Mouse (Mus musculus): ENCODE measurements around the gene Mboat2. TPM values are rescaled to one million over a fixed set of nuclear protein-coding genes. Genes with fewer than 3 reads are reported as not detected.

Gene Mboat2
- polyA plus RNA-seq, 1 experiment from 2014 or later: 49.0 TPM

DNA sequence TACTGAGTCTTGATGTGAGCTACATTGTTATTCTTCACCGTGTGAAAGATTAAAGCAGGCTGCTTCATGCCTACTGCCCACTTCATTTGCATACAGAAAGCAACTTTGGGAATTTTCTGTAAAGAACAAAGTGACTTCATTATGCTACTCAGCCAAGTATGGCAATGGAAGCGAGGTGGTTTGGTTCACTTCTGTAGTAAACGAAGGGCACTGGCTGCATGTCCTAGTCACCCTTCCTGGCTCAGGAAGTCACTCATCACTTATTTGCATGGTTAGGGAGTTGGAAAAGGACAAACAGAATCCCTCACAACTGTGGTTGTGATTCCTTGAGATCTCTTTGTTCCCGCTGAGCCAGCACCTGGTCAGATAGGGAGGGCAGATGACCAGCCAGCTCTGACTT is 66.7 kb downstream of the Mboat2 start:
- Histone ChIP-seq H3K27me3 (ENCODE audit: control insufficient read depth, insufficient read depth, low read length) (no peaks in the 10 kb centered on the region), H3K9me3 (ENCODE audit: control insufficient read depth, low read depth, low read length) (no peaks in the 10 kb centered on the region), H3K4me2 (replicated peaks; ENCODE audit: low read depth, low read length) (no peak overlapping the region), H3K27ac (ENCODE audit: low read length) (no peak overlapping the region), H3K4me1 (ENCODE audit: control insufficient read depth, insufficient read depth, low read length) (peaks cover 6% of the 10 kb centered on the region; the same call in 1 of the 2 replicates), H3K36me3 (ENCODE audit: control insufficient read depth, insufficient read depth, low read length) (peaks cover 6% of the 10 kb centered on the region), H3K9ac (replicated peaks; ENCODE audit: low read depth, low read length) (no peak overlapping the region), H3K4me3 (ENCODE audit: low read depth, low read length) (no peak overlapping the region)
- ATAC-seq (ENCODE audit: insufficient number of reproducible peaks, insufficient read depth, low FRiP score, low read depth): no peak
- 81% methylated on average over 4 of the region's 4 CpGs for WGBS

DNA sequence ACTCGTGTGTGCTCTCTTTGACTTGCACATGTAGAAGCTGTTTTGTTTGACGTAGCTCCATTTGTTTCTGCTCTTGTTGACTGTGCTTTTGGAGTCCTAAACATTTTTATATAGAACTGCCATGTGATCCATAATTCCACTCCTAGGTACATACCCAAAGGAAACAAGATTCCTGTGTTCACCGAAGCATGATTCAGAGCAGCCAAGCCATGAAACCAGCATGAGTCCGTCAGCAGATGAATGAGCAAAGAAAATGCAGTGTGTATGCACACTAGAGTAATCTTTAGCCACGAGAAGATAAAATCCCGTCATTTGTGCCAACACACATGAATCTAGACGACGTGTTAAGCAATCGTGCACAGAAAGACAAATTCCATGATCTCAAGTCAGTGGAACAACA is 67.5 kb downstream of the Mboat2 start:
- Histone ChIP-seq H3K9ac (replicated peaks; ENCODE audit: low read depth, low read length) (no peak overlapping the region), H3K36me3 (ENCODE audit: control insufficient read depth, insufficient read depth, low read length) (peaks cover 6% of the 10 kb centered on the region), H3K4me2 (replicated peaks; ENCODE audit: low read depth, low read length) (no peak overlapping the region), H3K4me1 (ENCODE audit: control insufficient read depth, insufficient read depth, low read length) (peaks cover 6% of the 10 kb centered on the region; the same call in 1 of the 2 replicates), H3K27ac (ENCODE audit: low read length) (no peak overlapping the region), H3K27me3 (ENCODE audit: control insufficient read depth, insufficient read depth, low read length) (no peaks in the 10 kb centered on the region), H3K4me3 (ENCODE audit: low read depth, low read length) (no peak overlapping the region), H3K9me3 (ENCODE audit: control insufficient read depth, low read depth, low read length) (no peaks in the 10 kb centered on the region)
- 82% methylated on average over 9 of the region's 9 CpGs for WGBS
- ATAC-seq (ENCODE audit: insufficient number of reproducible peaks, insufficient read depth, low FRiP score, low read depth): no peak

DNA sequence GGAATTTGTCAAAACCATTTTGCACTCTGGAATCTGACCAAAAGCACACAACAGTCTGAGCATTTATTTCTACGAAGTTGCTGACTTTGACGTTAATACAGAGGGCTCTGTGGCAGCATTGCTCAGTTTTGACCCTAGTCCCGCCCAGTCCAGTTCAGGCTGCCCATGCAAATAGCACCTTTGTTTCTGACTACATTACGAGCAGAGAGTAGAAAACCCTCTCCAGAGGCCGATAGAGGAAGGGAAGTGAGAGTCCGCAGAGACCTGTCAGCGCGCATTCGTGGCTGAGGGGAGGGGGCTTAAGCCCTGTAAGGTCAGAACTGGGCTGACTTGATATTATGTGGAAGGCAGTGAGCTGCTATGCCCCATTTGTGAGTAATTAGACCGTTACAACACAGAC is 69.0 kb downstream of the Mboat2 start:
- H3K4me3 ChIP-seq (ENCODE audit: low read depth, low read length): no peak overlapping the region
- H3K27ac ChIP-seq (ENCODE audit: low read length): no peak overlapping the region
- no peaks in the 10 kb centered on the region for H3K9me3 ChIP-seq (ENCODE audit: control insufficient read depth, low read depth, low read length)
- peaks cover 6% of the 10 kb centered on the region for H3K36me3 ChIP-seq (ENCODE audit: control insufficient read depth, insufficient read depth, low read length)
- H3K9ac ChIP-seq (replicated peaks; ENCODE audit: low read depth, low read length): no peak overlapping the region
- H3K4me2 ChIP-seq (replicated peaks; ENCODE audit: low read depth, low read length): no peak overlapping the region
- WGBS: 84% methylated on average over 10 of the region's 10 CpGs
- no peak for ATAC-seq (ENCODE audit: insufficient number of reproducible peaks, insufficient read depth, low FRiP score, low read depth)
- no peaks in the 10 kb centered on the region for H3K27me3 ChIP-seq (ENCODE audit: control insufficient read depth, insufficient read depth, low read length)
- no peaks in the 10 kb centered on the region for H3K4me1 ChIP-seq (ENCODE audit: control insufficient read depth, insufficient read depth, low read length)

DNA sequence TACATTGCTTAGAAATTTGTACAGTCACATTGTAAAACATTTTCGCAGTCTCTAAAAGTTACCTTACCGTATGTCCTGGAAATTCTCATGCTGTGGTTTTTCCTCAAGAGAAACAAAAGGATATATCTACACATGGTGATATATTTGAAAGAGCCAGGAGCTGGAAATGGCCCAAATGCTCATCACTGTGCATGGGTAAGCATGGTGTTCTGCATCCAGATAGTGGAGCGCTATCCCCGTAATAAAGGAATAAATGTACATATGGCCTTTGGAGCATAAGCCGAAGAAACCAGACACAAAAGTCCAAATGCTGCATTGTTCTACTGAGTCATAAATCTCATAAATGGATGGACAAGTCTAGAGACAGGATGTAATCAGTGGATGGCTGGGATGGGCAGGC is 72.1 kb downstream of the Mboat2 start:
- H3K27me3 ChIP-seq (ENCODE audit: control insufficient read depth, insufficient read depth, low read length): no peaks in the 10 kb centered on the region
- H3K4me1 ChIP-seq (ENCODE audit: control insufficient read depth, insufficient read depth, low read length): no peaks in the 10 kb centered on the region
- H3K4me3 ChIP-seq (ENCODE audit: low read depth, low read length): no peak overlapping the region
- 92% methylated on average over 5 of the region's 5 CpGs for WGBS
- peaks cover 6% of the 10 kb centered on the region for H3K36me3 ChIP-seq (ENCODE audit: control insufficient read depth, insufficient read depth, low read length)
- no peak overlapping the region for H3K9ac ChIP-seq (replicated peaks; ENCODE audit: low read depth, low read length)
- no peak for ATAC-seq (ENCODE audit: insufficient number of reproducible peaks, insufficient read depth, low FRiP score, low read depth)
- no peaks in the 10 kb centered on the region for H3K9me3 ChIP-seq (ENCODE audit: control insufficient read depth, low read depth, low read length)
- no peak overlapping the region for H3K27ac ChIP-seq (ENCODE audit: low read length)
- no peak overlapping the region for H3K4me2 ChIP-seq (replicated peaks; ENCODE audit: low read depth, low read length)

DNA sequence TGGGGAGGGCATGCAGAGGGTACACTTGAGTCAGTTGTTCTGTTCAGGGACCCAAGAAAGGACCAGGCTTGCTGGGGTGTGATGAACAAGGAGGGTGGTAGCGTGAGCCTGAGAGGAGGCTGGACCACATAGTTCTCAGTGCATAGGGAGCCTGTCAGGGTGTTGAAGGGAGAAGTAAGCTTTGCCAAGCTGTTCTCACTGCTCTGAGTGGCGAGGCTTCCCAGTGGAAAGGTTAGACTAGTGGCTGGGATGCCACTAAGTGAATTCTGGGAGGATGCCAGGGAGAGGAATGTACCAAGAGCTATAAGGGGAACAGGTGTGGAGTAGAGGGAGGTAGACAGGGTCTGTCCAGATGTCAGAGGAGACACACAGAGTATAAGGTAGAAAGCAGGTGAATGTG is 77.2 kb downstream of the Mboat2 start:
- Histone ChIP-seq H3K27ac (ENCODE audit: low read length) (no peak overlapping the region), H3K9me3 (ENCODE audit: control insufficient read depth, low read depth, low read length) (no peaks in the 10 kb centered on the region), H3K36me3 (ENCODE audit: control insufficient read depth, insufficient read depth, low read length) (peaks cover 3% of the 10 kb centered on the region; the same call in 1 of the 2 replicates), H3K4me3 (ENCODE audit: low read depth, low read length) (no peak overlapping the region), H3K4me1 (ENCODE audit: control insufficient read depth, insufficient read depth, low read length) (no peaks in the 10 kb centered on the region), H3K9ac (replicated peaks; ENCODE audit: low read depth, low read length) (no peak overlapping the region), H3K4me2 (replicated peaks; ENCODE audit: low read depth, low read length) (no peak overlapping the region), H3K27me3 (ENCODE audit: control insufficient read depth, insufficient read depth, low read length) (no peaks in the 10 kb centered on the region)
- ATAC-seq (ENCODE audit: insufficient number of reproducible peaks, insufficient read depth, low FRiP score, low read depth): no peak
- 87% methylated on average over 2 of the region's 2 CpGs for WGBS

DNA sequence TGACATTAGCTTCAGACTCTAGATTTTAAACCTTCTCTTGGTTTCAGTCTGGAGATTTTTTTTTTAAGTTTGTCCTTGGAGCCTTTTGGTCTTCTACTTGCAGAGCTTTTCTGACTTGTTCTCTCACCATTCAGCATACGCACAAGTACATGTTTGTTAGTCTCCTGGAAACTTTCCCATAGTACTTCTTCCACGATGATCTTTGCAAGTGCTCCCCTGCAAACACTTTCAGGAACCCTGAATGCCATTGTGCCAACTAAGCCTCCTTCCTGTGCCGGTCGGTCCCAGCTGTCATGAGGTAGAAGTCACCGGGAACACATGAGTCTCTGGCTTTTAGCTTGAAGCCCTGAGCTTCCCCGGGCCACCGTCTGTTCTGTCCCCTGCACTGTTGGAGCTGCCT is 79.0 kb downstream of the Mboat2 start:
- no peaks in the 10 kb centered on the region for H3K4me1 ChIP-seq (ENCODE audit: control insufficient read depth, insufficient read depth, low read length)
- no peak overlapping the region for H3K4me3 ChIP-seq (ENCODE audit: low read depth, low read length)
- H3K27me3 ChIP-seq (ENCODE audit: control insufficient read depth, insufficient read depth, low read length): no peaks in the 10 kb centered on the region
- H3K36me3 ChIP-seq (ENCODE audit: control insufficient read depth, insufficient read depth, low read length): peaks cover 3% of the 10 kb centered on the region
- 91% methylated on average over 7 of the region's 7 CpGs for WGBS
- no peak overlapping the region for H3K4me2 ChIP-seq (replicated peaks; ENCODE audit: low read depth, low read length)
- H3K27ac ChIP-seq (ENCODE audit: low read length): no peak overlapping the region
- H3K9ac ChIP-seq (replicated peaks; ENCODE audit: low read depth, low read length): no peak overlapping the region
- no peaks in the 10 kb centered on the region for H3K9me3 ChIP-seq (ENCODE audit: control insufficient read depth, low read depth, low read length)
- no peak for ATAC-seq (ENCODE audit: insufficient number of reproducible peaks, insufficient read depth, low FRiP score, low read depth)

DNA sequence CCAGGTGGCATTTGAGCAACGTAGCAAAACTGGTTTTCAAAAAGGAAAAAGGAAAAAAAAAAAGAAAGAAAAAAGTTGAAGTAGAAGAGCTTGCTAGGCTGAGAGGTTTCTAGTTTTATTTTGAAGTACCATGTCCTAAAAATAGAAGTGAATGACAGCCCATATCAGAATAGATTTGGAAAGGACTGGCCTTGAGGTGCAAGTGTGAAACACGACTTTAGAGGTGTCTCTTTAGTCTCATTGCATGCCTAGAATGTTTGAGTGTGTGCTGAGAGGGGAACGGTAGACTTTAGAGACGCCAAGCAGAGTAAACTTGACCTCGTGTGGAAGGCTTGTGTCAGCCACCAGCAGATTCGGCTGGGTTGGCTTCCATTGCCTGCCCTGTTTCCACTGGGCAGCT is 81.5 kb downstream of the Mboat2 start:
- no peak overlapping the region for H3K4me3 ChIP-seq (ENCODE audit: low read depth, low read length)
- H3K4me1 ChIP-seq (ENCODE audit: control insufficient read depth, insufficient read depth, low read length): no peaks in the 10 kb centered on the region
- peaks cover 3% of the 10 kb centered on the region for H3K36me3 ChIP-seq (ENCODE audit: control insufficient read depth, insufficient read depth, low read length)
- no peaks in the 10 kb centered on the region for H3K27me3 ChIP-seq (ENCODE audit: control insufficient read depth, insufficient read depth, low read length)
- no peak overlapping the region for H3K27ac ChIP-seq (ENCODE audit: low read length)
- H3K4me2 ChIP-seq (replicated peaks; ENCODE audit: low read depth, low read length): no peak overlapping the region
- H3K9me3 ChIP-seq (ENCODE audit: control insufficient read depth, low read depth, low read length): no peaks in the 10 kb centered on the region
- 61% methylated on average over 6 of the region's 6 CpGs for WGBS
- no peak overlapping the region for H3K9ac ChIP-seq (replicated peaks; ENCODE audit: low read depth, low read length)
- ATAC-seq (ENCODE audit: insufficient number of reproducible peaks, insufficient read depth, low FRiP score, low read depth): no peak

DNA sequence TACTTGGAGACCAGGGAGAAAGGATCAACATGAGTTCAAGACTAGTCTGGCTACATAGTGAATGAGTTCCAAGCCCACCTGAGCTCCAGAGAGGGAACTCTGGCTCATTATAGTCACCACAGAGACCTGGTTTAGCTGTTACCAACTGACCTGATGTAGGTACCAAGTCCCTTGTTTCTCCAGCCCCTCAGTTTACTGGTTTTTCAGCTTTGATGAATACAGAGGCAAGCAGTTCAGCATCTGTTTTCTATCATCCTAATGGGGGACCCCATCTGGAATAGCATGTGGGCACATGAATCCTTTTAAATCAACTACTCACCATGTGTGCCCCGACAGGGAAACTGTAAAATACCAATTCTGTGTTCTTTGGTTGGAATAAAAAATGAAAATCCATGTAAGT is 82.2 kb downstream of the Mboat2 start:
- H3K27me3 ChIP-seq (ENCODE audit: control insufficient read depth, insufficient read depth, low read length): no peaks in the 10 kb centered on the region
- H3K36me3 ChIP-seq (ENCODE audit: control insufficient read depth, insufficient read depth, low read length): peaks cover 2% of the 10 kb centered on the region
- no peak overlapping the region for H3K4me2 ChIP-seq (replicated peaks; ENCODE audit: low read depth, low read length)
- H3K27ac ChIP-seq (ENCODE audit: low read length): no peak overlapping the region
- no peak for ATAC-seq (ENCODE audit: insufficient number of reproducible peaks, insufficient read depth, low FRiP score, low read depth)
- WGBS: 86% methylated on average over 1 of the region's 1 CpGs
- no peaks in the 10 kb centered on the region for H3K4me1 ChIP-seq (ENCODE audit: control insufficient read depth, insufficient read depth, low read length)
- H3K9me3 ChIP-seq (ENCODE audit: control insufficient read depth, low read depth, low read length): no peaks in the 10 kb centered on the region
- H3K4me3 ChIP-seq (ENCODE audit: low read depth, low read length): no peak overlapping the region
- no peak overlapping the region for H3K9ac ChIP-seq (replicated peaks; ENCODE audit: low read depth, low read length)

DNA sequence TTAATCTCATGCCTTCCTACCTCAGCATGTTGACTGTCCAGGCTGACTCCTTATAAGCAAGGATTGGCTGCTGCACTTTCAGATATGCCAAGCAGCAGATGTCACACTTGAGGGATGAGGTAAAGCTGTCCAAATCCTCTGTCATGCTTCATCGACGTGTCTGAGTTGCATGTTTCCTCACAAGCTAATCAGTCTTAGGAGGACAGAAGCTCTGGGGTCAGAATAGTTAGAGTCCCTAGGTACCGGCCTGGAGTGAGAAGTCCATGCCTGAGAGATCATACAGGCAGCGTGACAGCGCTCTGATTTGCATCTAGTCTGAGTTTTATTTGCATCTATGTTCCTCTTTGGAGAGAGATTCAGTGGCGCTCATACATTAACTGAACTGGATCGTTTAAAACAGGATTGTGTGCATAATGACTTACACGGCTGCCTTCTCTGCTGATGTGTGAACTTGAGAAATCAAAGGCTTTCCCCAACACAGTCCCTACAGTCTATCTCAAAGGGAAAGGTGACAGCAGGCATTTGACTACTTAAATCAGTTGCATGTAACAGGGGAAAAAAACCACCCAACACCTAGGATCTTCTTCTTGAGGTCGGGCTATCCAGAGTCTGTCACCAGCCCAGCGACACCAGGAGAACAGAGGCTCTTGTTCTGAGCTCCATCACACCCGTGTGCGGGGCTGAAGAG is 88.0 kb downstream of the Mboat2 start:
- Histone ChIP-seq H3K4me1 (ENCODE audit: control insufficient read depth, insufficient read depth, low read length) (no peaks in the 10 kb centered on the region), H3K36me3 (ENCODE audit: control insufficient read depth, insufficient read depth, low read length) (no peaks in the 10 kb centered on the region), H3K4me3 (ENCODE audit: low read depth, low read length) (no peak overlapping the region), H3K9me3 (ENCODE audit: control insufficient read depth, low read depth, low read length) (no peaks in the 10 kb centered on the region), H3K27ac (ENCODE audit: low read length) (no peak overlapping the region), H3K9ac (replicated peaks; ENCODE audit: low read depth, low read length) (no peak overlapping the region), H3K27me3 (ENCODE audit: control insufficient read depth, insufficient read depth, low read length) (no peaks in the 10 kb centered on the region), H3K4me2 (replicated peaks; ENCODE audit: low read depth, low read length) (no peak overlapping the region)
- ATAC-seq (ENCODE audit: insufficient number of reproducible peaks, insufficient read depth, low FRiP score, low read depth): no peak
- 78% methylated on average over 12 of the region's 12 CpGs for WGBS

All from stomach, embryonic 14.5 days (tissue).